Mouse (Mus musculus) heart, postnatal 0 days (tissue): Measurements from ENCODE around the gene Creb1.

Experiments used
- CTCF ChIP-seq: IDR thresholded peaks from 2 replicates; pipeline ENCODE4 v1.5.1; 2016; ENCODE audit warnings: antibody characterized with exemption, control low read depth, low read depth
- EP300 ChIP-seq: IDR thresholded peaks from 2 replicates; pipeline ENCODE4 v1.6.1; 2016; ENCODE audit warnings: antibody characterized with exemption, low read depth

GRCm38 (mm10) chr1:64531548-64531947 is 897 bp upstream of the Creb1 start:
- TF ChIP-seq CTCF (no peak), EP300 (no peak)
